Mouse (Mus musculus): ENCODE measurements around the gene Olfr930. TPM values are rescaled to one million over a fixed set of nuclear protein-coding genes. Genes with fewer than 3 reads are reported as not detected.
A peak's percentile ranks its signal among the peaks of the same experiment; 100 is the strongest.

Gene Olfr930
- polyA plus RNA-seq (2014; fragmentation: Nextera tagmentation; extraction: Ambion mirVana) = not detected in 2 replicates

DNA sequence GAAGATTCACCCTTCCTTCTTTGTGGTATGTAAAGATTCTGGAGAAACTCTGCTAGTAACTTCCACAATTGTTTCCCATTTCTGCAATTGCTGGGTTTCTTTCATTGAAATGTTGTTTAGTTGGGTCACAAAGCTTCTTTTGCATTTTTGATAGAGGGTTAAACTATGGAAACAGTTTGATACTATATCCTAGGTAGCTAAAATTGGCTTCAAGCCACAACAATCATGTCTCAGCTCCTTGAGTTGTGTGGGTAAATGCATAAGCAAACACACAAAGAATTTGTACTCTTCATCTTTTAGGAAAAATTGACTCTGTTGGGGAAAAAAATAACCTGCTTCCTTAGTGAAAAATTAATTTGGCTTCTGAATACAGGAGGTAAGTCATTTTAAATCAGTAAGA, at the start of gene Olfr930:
TSS of gene Olfr930 (plus strand) at position 301 of the 400 bp plus-strand sequence.
- no peak within 1 kb of the TSS for H3K9ac ChIP-seq
- no peak within 1 kb of the TSS for H3K27ac ChIP-seq (ENCODE audit: low read depth)
- no peak for ATAC-seq (ENCODE audit: insufficient read depth)
- H3K27me3 ChIP-seq (ENCODE audit: insufficient read depth, low read length) = no peaks in the 10 kb centered on the region
- no peak within 1 kb of the TSS for H3K4me2 ChIP-seq
- H3K4me3 ChIP-seq (ENCODE audit: low read depth, low read length) = no peak within 1 kb of the TSS
- H3K9me3 ChIP-seq (ENCODE audit: low read depth, low read length) = no peaks in the 10 kb centered on the region
- no peak for TF ChIP-seq CTCF (IDR thresholded peaks at IDR 0.05; ENCODE audit: low read depth)
- H3K36me3 ChIP-seq (ENCODE audit: insufficient read depth) = no peaks in the 10 kb centered on the region
- no peak for DNase-seq
- no peaks in the 10 kb centered on the region for H3K4me1 ChIP-seq (ENCODE audit: insufficient read depth)

DNA sequence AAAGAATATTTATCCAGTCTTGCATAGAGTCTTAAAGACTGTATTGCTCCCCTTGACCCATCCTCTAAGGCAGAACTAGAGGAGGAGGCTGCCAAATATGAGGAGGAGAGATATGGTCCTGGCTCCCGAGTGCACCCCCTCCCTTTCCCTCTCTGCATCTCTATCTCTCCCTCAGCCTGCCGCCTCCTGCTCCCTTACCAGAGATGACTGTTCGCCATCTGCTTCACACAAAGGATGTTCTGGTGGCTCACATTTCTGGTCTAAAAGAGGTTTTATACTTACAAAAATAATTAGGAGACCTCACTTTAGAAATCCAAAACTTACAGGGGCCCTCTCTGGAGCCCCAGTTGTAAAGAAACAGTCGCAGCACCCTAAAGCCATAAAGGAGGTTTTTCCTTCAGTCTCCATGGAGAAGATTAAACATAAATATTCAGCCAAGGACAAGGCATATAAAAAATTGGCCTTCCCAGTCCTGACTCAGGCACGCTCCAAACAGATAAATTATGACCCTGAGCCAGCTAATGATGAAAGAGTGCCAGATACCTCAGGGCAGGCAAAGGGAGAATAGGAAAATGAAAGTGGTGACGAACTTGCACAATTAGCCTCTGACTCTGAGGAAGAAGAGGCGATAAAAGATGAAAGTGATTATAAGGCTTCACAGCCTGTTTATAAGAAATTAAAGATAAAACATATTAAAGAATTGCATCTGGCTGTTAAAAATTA, 24.0 kb downstream of the Olfr930 start:
- Histone ChIP-seq H3K4me2 (no peak overlapping the region), H3K4me1 (ENCODE audit: insufficient read depth) (no peaks in the 10 kb centered on the region), H3K9ac (no peak overlapping the region), H3K4me3 (ENCODE audit: low read depth, low read length) (no peak overlapping the region), H3K27me3 (ENCODE audit: insufficient read depth, low read length) (no peaks in the 10 kb centered on the region), H3K36me3 (ENCODE audit: insufficient read depth) (no peaks in the 10 kb centered on the region), H3K27ac (ENCODE audit: low read depth) (no peak overlapping the region), H3K9me3 (ENCODE audit: low read depth, low read length) (no peaks in the 10 kb centered on the region)
- 50% methylated on average over 7 of the region's 7 CpGs for WGBS
- TF ChIP-seq CTCF (IDR thresholded peaks at IDR 0.05; ENCODE audit: low read depth) = no peak
- ATAC-seq (ENCODE audit: insufficient read depth) = no peak
- no peak for DNase-seq

DNA sequence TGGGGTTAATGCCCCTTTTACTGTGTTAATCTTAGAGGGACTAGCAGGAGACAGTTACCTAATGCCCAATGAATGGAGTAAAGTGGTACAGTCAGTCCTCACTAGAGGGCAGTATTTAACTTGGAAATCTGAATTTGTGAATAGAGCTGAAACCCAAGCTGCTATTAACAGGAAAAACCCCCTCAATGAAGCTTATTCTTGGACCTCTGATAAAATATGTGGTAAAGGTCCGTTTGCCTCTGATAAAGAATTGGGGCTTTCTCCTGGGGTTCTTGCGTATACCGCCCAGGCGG, 24.5 kb downstream of the Olfr930 start:
- H3K27me3 ChIP-seq (ENCODE audit: insufficient read depth, low read length) = no peaks in the 10 kb centered on the region
- no peaks in the 10 kb centered on the region for H3K9me3 ChIP-seq (ENCODE audit: low read depth, low read length)

DNA sequence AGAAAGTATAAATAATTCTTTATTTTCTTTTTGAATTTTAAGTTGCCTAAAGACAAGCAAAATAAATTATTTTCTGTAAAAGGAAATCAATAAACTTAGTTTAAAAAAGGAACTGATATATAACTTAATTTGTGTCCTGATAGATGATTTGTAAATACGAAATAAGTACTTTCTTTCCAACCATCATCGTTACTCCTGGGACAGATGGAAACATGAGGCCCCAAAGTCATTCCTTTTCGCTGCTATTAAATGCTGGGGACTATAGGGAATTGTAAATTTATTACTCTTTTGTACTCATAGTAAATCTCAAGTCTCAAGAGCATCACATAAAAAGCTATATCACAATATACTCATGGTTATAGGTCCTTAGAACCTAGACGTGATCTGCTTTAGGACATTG, 42.4 kb downstream of the Olfr930 start, which contains the start of gene Olfr933:
TSS of gene Olfr933 (plus strand) at position 301 of the 400 bp plus-strand sequence.
- WGBS = 74% methylated on average over 4 of the region's 4 CpGs
- no peak for TF ChIP-seq CTCF (IDR thresholded peaks at IDR 0.05; ENCODE audit: low read depth)

More for the DNA sequence above, 24.5 kb downstream of the Olfr930 start:
- WGBS = 66% methylated on average over 4 of the region's 4 CpGs
- no peaks in the 10 kb centered on the region for H3K36me3 ChIP-seq (ENCODE audit: insufficient read depth)
- no peak for ATAC-seq (ENCODE audit: insufficient read depth)
- TF ChIP-seq CTCF (IDR thresholded peaks at IDR 0.05; ENCODE audit: low read depth) = 0 out of 2 replicates have a peak, but pooled peaks have one; percentile 21
- no peak overlapping the region for H3K4me3 ChIP-seq (ENCODE audit: low read depth, low read length)
- no peak overlapping the region for H3K9ac ChIP-seq
- no peaks in the 10 kb centered on the region for H3K4me1 ChIP-seq (ENCODE audit: insufficient read depth)
- no peak overlapping the region for H3K27ac ChIP-seq (ENCODE audit: low read depth)
- H3K4me2 ChIP-seq = no peak overlapping the region
- peak; percentile 53 for DNase-seq

More for the DNA sequence above, 42.4 kb downstream of the Olfr930 start, which contains the start of gene Olfr933:
- H3K27me3 ChIP-seq (ENCODE audit: insufficient read depth, low read length) = no peaks in the 10 kb centered on the region
- H3K36me3 ChIP-seq (ENCODE audit: insufficient read depth) = no peaks in the 10 kb centered on the region
- ATAC-seq (ENCODE audit: insufficient read depth) (no peak), DNase-seq (no peak)
- no peak within 1 kb of the TSS for H3K27ac ChIP-seq (ENCODE audit: low read depth)
- H3K9me3 ChIP-seq (ENCODE audit: low read depth, low read length) = no peaks in the 10 kb centered on the region
- no peak within 1 kb of the TSS for H3K9ac ChIP-seq
- no peaks in the 10 kb centered on the region for H3K4me1 ChIP-seq (ENCODE audit: insufficient read depth)
- H3K4me2 ChIP-seq = no peak within 1 kb of the TSS
- H3K4me3 ChIP-seq (ENCODE audit: low read depth, low read length) = no peak within 1 kb of the TSS

Other genes with a start within 250 kb of the Olfr930 start
- not detected in 2 replicates for gene Olfr919, start 226.1 kb upstream of the Olfr930 start, polyA plus RNA-seq (2014; fragmentation: Nextera tagmentation; extraction: Ambion mirVana)
- 14.7 and 15.8 TPM in 2 replicates for gene Vwa5a, start 211.5 kb upstream of the Olfr930 start, polyA plus RNA-seq (2014; fragmentation: Nextera tagmentation; extraction: Ambion mirVana)
- gene Olfr920, start 177.5 kb upstream of the Olfr930 start, polyA plus RNA-seq (2014; fragmentation: Nextera tagmentation; extraction: Ambion mirVana) = 0.07 TPM in 1 of 2 replicates, not detected in the other
- not detected in 2 replicates for gene Olfr921, start 156.7 kb upstream of the Olfr930 start, polyA plus RNA-seq (2014; fragmentation: Nextera tagmentation; extraction: Ambion mirVana)
- not detected in 2 replicates for gene Olfr922, start 115.2 kb upstream of the Olfr930 start, polyA plus RNA-seq (2014; fragmentation: Nextera tagmentation; extraction: Ambion mirVana)
- not detected in 2 replicates for gene Olfr923, start 103.3 kb upstream of the Olfr930 start, polyA plus RNA-seq (2014; fragmentation: Nextera tagmentation; extraction: Ambion mirVana)
- not detected in 2 replicates for gene Olfr924, start 85.4 kb upstream of the Olfr930 start, polyA plus RNA-seq (2014; fragmentation: Nextera tagmentation; extraction: Ambion mirVana)
- gene Olfr26, start 74.7 kb upstream of the Olfr930 start, polyA plus RNA-seq (2014; fragmentation: Nextera tagmentation; extraction: Ambion mirVana) = not detected in 2 replicates
- gene Olfr926, start 52.7 kb upstream of the Olfr930 start, polyA plus RNA-seq (2014; fragmentation: Nextera tagmentation; extraction: Ambion mirVana) = not detected in 2 replicates
- not detected in 2 replicates for gene Olfr933, start 42.5 kb downstream of the Olfr930 start, polyA plus RNA-seq (2014; fragmentation: Nextera tagmentation; extraction: Ambion mirVana)
- not detected in 2 replicates for gene Olfr934, start 58.5 kb downstream of the Olfr930 start, polyA plus RNA-seq (2014; fragmentation: Nextera tagmentation; extraction: Ambion mirVana)
- not detected in 2 replicates for gene Olfr935, start 69.9 kb downstream of the Olfr930 start, polyA plus RNA-seq (2014; fragmentation: Nextera tagmentation; extraction: Ambion mirVana)
- gene Olfr146, start 93.6 kb downstream of the Olfr930 start, polyA plus RNA-seq (2014; fragmentation: Nextera tagmentation; extraction: Ambion mirVana) = not detected in 2 replicates
- gene Olfr937, start 135.1 kb downstream of the Olfr930 start, polyA plus RNA-seq (2014; fragmentation: Nextera tagmentation; extraction: Ambion mirVana) = not detected in 2 replicates
- not detected in 2 replicates for gene Olfr938, start 149.1 kb downstream of the Olfr930 start, polyA plus RNA-seq (2014; fragmentation: Nextera tagmentation; extraction: Ambion mirVana)
- gene Olfr27, start 198.3 kb downstream of the Olfr930 start, polyA plus RNA-seq (2014; fragmentation: Nextera tagmentation; extraction: Ambion mirVana) = not detected in 2 replicates
- not detected in 2 replicates for gene Olfr943, start 236.5 kb downstream of the Olfr930 start, polyA plus RNA-seq (2014; fragmentation: Nextera tagmentation; extraction: Ambion mirVana)

Data from lung, embryonic 14.5 days (tissue).